Mouse (Mus musculus) neural tube, embryonic 10.5 days (tissue): ENCODE measurements at regions not wholly inside any gene's neighbourhood (a gene's known extent, or its start where the extent isn't known, plus 50 kb on each side); places are given as distances from the start of the nearest gene placed in this dataset.

ENCODE experiments used
- DNase-seq: peaks from one replicate; pipeline ENCODE4 v3.0.0-alpha.2; 2017; ENCODE audit warnings: low spot score; ENCODE audit errors: extremely low spot score

GRCm38 (mm10) chr11:17461701-17462100, 204.3 kb downstream of the C1d start:
- DNase-seq = no peak

- DNase-seq = peak; percentile 37
Observed at GRCm38 (mm10) chr11:17464875-17465274, 207.5 kb downstream of the C1d start.

- DNase-seq = no peak
Observed at GRCm38 (mm10) chr11:17468431-17469165, 211.2 kb downstream of the C1d start.

DNA sequence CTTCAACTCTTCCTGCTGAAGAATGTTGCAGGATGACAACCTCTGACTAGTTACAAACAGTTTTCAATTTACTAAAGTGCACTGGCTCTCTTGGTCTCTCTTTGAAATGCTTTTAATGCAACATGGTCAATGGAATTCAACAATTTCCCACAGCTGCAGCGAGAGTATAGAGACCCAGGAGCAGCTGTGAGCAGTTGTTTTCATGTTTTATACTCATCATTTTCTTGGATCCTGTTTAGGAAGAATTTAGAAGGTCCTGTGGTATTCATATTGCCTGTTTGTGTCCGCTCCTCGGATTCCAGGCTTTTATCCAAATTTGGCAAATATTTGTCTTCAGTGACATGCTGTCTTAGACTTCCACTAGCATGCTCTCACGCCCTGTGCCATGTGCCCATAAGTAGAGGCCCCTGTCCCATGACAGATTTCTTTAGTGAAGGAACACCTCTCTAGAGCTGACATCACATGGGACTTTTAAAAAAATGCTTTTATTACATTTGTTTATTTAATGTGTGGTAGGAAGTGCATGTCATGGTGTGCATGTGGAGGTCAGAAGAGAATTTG, 224.1 kb downstream of the C1d start:
- DNase-seq = no peak

DNA sequence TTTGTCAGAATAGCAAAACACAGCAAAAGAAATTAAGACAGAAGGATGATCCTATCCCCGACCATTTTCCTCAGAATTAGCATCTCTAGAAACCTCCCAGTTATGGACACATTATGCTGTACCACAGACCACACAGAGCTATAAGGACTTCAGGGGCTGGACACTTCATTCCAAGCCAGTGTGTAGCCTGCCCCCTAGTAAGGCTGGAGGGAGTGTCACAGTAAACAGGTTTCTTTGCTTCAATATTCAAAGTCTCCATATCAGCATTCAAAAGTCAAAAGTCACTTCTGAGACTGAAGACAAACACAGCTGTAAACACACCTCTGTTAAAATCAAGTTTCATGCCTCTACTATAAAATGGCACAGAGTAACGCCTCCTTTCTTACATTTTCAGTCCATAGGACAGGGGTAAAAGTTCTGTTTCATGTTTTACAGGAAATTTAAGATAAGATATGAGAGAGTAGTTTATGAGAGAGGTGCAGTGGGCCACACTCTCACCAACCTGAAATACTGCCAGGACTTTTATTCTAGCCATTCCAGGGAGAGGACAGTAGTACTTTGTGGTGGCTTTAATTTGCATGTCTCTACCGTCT, 226.6 kb downstream of the C1d start:
- DNase-seq = no peak

DNA sequence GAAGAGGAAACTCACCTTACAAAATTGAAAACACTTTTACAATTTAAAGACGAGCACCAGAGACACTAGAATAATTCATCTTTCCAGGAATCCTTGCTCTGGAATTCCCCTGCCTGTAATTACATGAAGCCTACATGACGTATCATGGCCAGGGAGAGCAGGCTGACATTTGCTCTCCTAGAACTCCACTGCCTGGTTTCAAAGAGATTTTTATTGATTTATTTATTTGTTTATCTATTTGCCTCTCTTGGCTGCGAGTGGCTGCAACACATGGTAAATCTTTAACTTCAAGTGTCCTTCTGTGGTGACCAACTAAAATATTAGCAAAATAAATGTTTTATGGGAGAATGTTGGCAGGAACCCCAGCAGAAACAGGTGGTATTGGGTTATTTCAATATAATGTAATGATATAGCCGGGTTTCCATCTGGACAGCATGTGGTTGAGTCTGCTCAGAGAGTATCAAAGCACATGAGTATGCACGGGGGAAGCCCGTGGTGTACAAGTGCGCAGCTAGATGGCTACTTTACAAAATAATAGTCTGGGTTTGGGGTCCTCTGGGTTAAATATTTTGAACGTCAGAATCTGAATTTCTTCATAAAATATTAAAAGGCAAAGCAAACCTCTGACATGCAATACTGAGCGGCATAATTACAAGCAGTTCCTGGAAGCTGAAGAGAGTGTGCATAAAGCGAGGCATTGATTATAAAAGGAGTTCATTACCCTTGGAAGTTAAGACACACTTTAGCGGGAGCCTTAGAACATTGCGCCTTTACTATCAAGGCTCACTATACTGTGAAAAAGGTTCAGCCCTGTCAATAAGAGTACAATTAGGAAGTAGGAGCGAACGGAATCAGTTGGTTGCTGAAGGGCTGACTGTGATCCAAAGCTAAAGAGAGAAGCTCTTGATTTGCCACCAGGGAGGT, 244.0 kb downstream of the C1d start:
- no peak for DNase-seq

DNA sequence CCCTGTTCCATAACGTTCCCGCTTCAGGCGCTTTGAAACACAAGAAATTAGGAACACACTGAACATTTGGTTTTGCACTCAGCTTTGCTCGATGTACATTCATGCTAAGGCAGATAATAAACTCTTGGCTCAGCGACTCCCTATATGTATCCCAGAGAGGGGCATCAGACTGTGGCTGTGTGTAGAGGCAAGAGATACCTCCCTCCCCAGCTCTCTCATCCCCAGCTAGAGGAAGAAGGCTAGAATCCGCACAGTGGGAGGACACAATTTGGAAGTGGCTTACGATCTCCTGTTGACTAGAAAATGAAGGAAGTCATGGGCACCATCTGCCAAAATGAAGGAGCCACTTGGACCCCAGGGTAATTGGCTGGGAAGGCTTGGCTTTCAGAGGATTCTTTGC, 244.7 kb downstream of the C1d start:
- no peak for DNase-seq

- DNase-seq = no peak
Observed at GRCm38 (mm10) chr11:17522220-17522919, 265.0 kb downstream of the C1d start.

DNA sequence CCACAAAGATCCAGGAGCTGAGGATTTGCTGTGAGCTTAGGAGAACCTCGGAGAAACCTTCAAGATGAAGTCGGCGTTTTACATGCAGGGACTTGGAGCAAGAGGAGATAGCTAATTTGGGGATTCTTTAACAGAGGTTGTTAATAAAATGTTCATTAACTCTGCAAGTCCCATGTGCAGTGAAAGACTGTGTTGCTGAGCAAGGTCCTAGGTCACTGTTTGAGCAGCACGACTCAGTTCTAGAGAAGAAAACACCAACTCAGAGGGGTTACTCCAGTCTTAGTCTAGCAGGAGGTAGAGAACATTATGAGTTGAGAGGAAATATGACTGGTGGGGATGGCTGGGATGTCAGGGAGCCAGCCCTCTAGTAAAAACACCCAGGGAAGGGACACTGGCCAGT, 265.9 kb downstream of the C1d start:
- no peak for DNase-seq

GRCm38 (mm10) chr11:17524985-17525775, 267.8 kb downstream of the C1d start:
- DNase-seq = no peak

DNA sequence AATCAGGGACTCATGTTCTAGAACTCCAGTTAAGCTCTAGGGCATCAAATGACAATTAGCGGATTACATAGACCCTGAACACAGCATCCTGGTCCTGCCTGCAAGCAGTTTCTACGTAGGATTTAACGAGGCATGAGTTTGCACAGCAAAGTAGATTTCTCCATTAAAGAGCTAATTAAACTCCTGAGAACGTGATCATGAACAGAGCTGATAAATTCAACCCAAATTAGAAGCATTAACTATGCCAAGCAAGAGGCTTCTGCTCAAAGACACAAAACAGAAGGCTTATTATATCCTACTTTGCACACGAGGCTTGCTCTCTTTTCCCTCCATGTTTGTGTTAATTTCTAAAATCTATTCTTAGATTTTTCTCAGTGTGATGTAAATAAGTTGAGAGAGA, 269.1 kb downstream of the C1d start:
- no peak for DNase-seq

DNA sequence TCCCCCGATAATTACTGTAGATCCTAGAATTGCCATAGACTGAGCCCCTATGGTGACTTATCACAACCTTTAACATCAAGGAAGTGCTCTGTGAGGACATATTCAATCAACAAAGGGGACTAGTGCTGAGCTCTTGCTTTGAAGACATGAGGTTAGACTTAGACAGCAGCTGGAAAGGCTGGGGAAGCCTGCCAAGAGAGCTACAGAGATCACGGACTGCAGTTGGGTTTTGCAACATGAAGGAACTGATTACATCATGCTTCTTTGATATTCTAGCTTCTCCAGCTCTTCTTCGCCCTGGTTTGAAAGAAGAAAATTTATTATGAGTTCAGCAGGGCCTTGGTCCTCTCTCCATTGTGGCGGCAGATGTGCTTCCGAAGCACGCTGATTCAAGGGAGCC, 271.2 kb downstream of the C1d start:
- no peak for DNase-seq

DNA sequence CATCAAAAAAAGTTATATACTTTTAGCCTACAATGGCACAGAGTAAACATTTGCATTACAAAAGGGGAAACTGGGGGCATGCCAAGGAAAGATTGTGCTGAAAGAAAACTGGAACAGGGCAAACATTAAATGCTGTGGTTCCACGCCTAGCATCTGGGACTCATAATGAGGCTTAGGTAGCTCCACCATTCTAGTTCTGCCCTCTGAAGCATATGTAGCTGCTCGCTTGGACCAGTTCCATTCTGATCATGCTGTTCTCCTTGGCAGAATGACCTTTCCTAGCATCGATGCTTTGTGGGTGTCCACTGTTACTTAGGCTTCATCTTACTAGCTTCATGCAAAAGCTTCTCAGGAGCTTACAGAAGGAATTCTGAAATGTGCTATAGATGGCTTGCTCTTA, 276.3 kb downstream of the C1d start:
- no peak for DNase-seq

- DNase-seq = no peak
Observed at GRCm38 (mm10) chr11:17546286-17546685, 288.9 kb downstream of the C1d start.

GRCm38 (mm10) chr11:17549148-17549547, 291.8 kb downstream of the C1d start:
- no peak for DNase-seq

- no peak for DNase-seq
Observed at GRCm38 (mm10) chr11:17555276-17555675, 297.9 kb downstream of the C1d start.

GRCm38 (mm10) chr11:17591780-17592487, 334.6 kb downstream of the C1d start:
- DNase-seq = no peak

- no peak for DNase-seq
Observed at GRCm38 (mm10) chr11:17603726-17604493, 346.5 kb downstream of the C1d start.
